Comparison of ENCODE assay signal across 7 mouse cellular contexts in the genomic region with DNA sequence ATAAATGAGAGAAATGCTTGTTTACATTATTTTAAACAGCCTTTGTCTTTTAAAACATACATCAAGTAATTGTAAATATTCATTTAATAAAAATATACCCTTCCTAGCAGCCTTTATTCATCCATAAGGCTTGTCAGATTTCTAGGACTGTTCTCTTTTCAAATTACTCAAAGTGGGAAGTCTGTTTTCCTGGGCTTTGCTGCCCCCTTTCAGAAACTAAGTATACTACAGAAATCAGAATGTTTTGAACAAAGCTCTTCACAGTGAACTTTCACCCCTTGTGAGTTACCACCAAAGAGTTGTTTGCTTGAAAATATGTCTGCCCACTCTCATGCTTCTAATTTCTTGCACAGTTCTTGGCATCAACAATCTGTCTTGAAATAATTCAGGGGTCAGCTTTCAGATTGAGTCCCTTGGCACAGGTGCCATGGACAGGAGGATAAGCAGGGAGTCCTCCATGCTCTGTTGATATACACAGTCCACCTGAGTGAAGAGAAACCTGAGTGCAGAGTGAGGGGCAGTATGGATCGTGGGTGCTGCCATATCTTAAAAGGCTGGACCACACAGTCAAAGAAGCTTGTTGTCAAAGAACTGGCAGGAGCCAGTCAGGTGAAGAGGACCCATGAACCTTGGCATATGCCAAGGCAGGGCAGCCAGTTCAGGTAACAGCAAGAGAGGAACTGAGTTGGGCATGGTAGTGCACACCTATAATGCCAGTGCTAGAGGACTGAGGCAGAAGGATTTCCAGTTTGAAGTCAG. TPM values are rescaled to one million over a fixed set of nuclear protein-coding genes. Genes with fewer than 3 reads are reported as not detected.
DNase-seq lines count a peak whose midpoint lies in the region; ATAC-seq and TF ChIP-seq lines count a peak whose summit lies in the region.

No protein-coding gene starts in this region.

- ATAC-seq in embryonic facial prominence, embryonic 14.5 days (ENCODE audit: low read depth): 0 out of 2 replicates have a peak, but pooled peaks have one; percentile 27
- ATAC-seq in kidney, postnatal 0 days (replicated peaks; ENCODE audit: low FRiP score, low read depth): peak; percentile 57
- peak; percentile 18; the same call in 1 of the 2 replicates for ATAC-seq in stomach, postnatal 0 days (ENCODE audit: low FRiP score, low TSS enrichment)

- H3K4me2 ChIP-seq in embryonic facial prominence, embryonic 14.5 days (ENCODE audit: low read depth, low read length): no peak overlapping the region
- H3K4me2 ChIP-seq in kidney, postnatal 0 days (ENCODE audit: low read length): no peak overlapping the region
- H3K4me2 ChIP-seq in stomach, postnatal 0 days (replicated peaks; ENCODE audit: low read depth): no peak overlapping the region

- peak; percentile 25 for DNase-seq in layer of hippocampus, adult 9-10 months (ENCODE audit: low spot score)
- no peak for DNase-seq in layer of hippocampus, adult 11-12 months (ENCODE audit: low spot score)
- peak; percentile 52 for DNase-seq in MEL (ENCODE audit: low read depth, low spot score)
- peak; percentile 51 for DNase-seq in embryonic facial prominence, embryonic 14.5 days (ENCODE audit: low spot score)
- DNase-seq in kidney, postnatal 0 days (ENCODE audit: low spot score): peak; percentile 68
- no peak for DNase-seq in stomach, postnatal 0 days (ENCODE audit: low spot score)
- DNase-seq in thymus, postnatal 4 days: no peak

- WGBS in embryonic facial prominence, embryonic 14.5 days: 46% methylated on average over 1 of the region's 1 CpGs
- WGBS in kidney, postnatal 0 days: 60% methylated on average over 1 of the region's 1 CpGs
- 59% methylated on average over 1 of the region's 1 CpGs for WGBS in stomach, postnatal 0 days

- no peak for TF ChIP-seq POLR2A in MEL (IDR thresholded peaks at IDR 0.05; ENCODE audit: control insufficient read depth in 1 of 2, insufficient read depth in 1 of 2, low read depth in 1 of 2, low read length in 2 of 2, poor library complexity in 1 of 2)

- H3K27me3 ChIP-seq in MEL (ENCODE audit: control insufficient read depth in 1 of 2, insufficient read depth in 2 of 2, low read length in 2 of 2): no peaks in the 10 kb centered on the region; a peak in 1 of 4 replicates
- no peaks in the 10 kb centered on the region for H3K27me3 ChIP-seq in embryonic facial prominence, embryonic 14.5 days (replicated peaks; ENCODE audit: control insufficient read depth, insufficient read depth, low read length)
- no peaks in the 10 kb centered on the region for H3K27me3 ChIP-seq in kidney, postnatal 0 days (ENCODE audit: insufficient read depth, low read length)
- no peaks in the 10 kb centered on the region for H3K27me3 ChIP-seq in stomach, postnatal 0 days (ENCODE audit: control insufficient read depth, insufficient read depth, low read length)

- H3K4me1 ChIP-seq in MEL (ENCODE audit: control insufficient read depth in 1 of 2, insufficient read depth in 2 of 2, low read length in 2 of 2): peaks cover 3 to 9% of the 10 kb centered on the region in 2 experiments
- no peaks in the 10 kb centered on the region for H3K4me1 ChIP-seq in embryonic facial prominence, embryonic 14.5 days (ENCODE audit: control insufficient read depth, insufficient read depth, low read length)
- H3K4me1 ChIP-seq in kidney, postnatal 0 days (replicated peaks; ENCODE audit: insufficient read depth, low read length): no peaks in the 10 kb centered on the region
- H3K4me1 ChIP-seq in stomach, postnatal 0 days (replicated peaks; ENCODE audit: control insufficient read depth, insufficient read depth): no peaks in the 10 kb centered on the region

- peak; percentile 95 for TF ChIP-seq RAD21 in MEL (IDR thresholded peaks at IDR 0.05; ENCODE audit: low read depth, low read length)

- TF ChIP-seq EP300 in MEL (IDR thresholded peaks at IDR 0.05; ENCODE audit: low read depth in 1 of 2, low read length in 2 of 2): no peak
- no peak for TF ChIP-seq EP300 in stomach, postnatal 0 days (optimal IDR thresholded peaks at IDR 0.05)

- no peaks in the 10 kb centered on the region for H3K9me3 ChIP-seq in MEL (replicated peaks; ENCODE audit: insufficient read depth, low read length)
- no peaks in the 10 kb centered on the region for H3K9me3 ChIP-seq in embryonic facial prominence, embryonic 14.5 days (ENCODE audit: control insufficient read depth, low read length)
- no peaks in the 10 kb centered on the region for H3K9me3 ChIP-seq in kidney, postnatal 0 days (replicated peaks; ENCODE audit: low read length)
- no peaks in the 10 kb centered on the region for H3K9me3 ChIP-seq in stomach, postnatal 0 days (ENCODE audit: control insufficient read depth, low read length)

- H3K4me3 ChIP-seq in MEL (ENCODE audit: control insufficient read depth in 1 of 2, insufficient read depth in 1 of 2, low read depth in 2 of 2, low read length in 2 of 2): no peak overlapping the region
- H3K4me3 ChIP-seq in embryonic facial prominence, embryonic 14.5 days (ENCODE audit: low read depth, low read length): no peak overlapping the region
- H3K4me3 ChIP-seq in kidney, postnatal 0 days (replicated peaks; ENCODE audit: low read depth, low read length): no peak overlapping the region
- H3K4me3 ChIP-seq in stomach, postnatal 0 days (ENCODE audit: low read depth, low read length): no peak overlapping the region

- H3K36me3 ChIP-seq in MEL (ENCODE audit: control insufficient read depth in 1 of 2, insufficient read depth in 2 of 2, low read length in 2 of 2): peaks cover 0 to 12% of the 10 kb centered on the region in 2 experiments; a peak in 2 of 4 replicates
- 0 out of 2 replicates have a peak, but pooled peaks cover 7% of the 10 kb centered on the region for H3K36me3 ChIP-seq in embryonic facial prominence, embryonic 14.5 days (ENCODE audit: control insufficient read depth, insufficient read depth, low read length)
- H3K36me3 ChIP-seq in kidney, postnatal 0 days (ENCODE audit: insufficient read depth, low read length): 0 out of 2 replicates have a peak, but pooled peaks cover 4% of the 10 kb centered on the region
- no peaks in the 10 kb centered on the region for H3K36me3 ChIP-seq in stomach, postnatal 0 days (ENCODE audit: control insufficient read depth, insufficient read depth, low read length)

- no peak overlapping the region for H3K9ac ChIP-seq in MEL (ENCODE audit: control insufficient read depth, low read depth, low read length, poor library complexity, severe bottlenecking)
- H3K9ac ChIP-seq in embryonic facial prominence, embryonic 14.5 days (ENCODE audit: low read depth, low read length): no peak overlapping the region
- H3K9ac ChIP-seq in kidney, postnatal 0 days (ENCODE audit: low read depth, low read length): no peak overlapping the region
- H3K9ac ChIP-seq in stomach, postnatal 0 days (ENCODE audit: low read length): no peak overlapping the region

- peak in 2 of 3 experiments; percentile 31 to 79; a peak in 3 of 6 replicates for TF ChIP-seq CTCF in MEL (IDR thresholded peaks at IDR 0.05 in 2 of 3, conservative IDR thresholded peaks at IDR 0.05 in 1 of 3; ENCODE audit: control insufficient read depth in 1 of 3, insufficient read depth in 1 of 3, low read depth in 2 of 3, low read length in 3 of 3, poor library complexity in 1 of 3, severe bottlenecking in 1 of 3)
- TF ChIP-seq CTCF in kidney, postnatal 0 days (IDR thresholded peaks at IDR 0.05; ENCODE audit: low read depth): peak; percentile 69
- TF ChIP-seq CTCF in stomach, postnatal 0 days (IDR thresholded peaks at IDR 0.05; ENCODE audit: low read depth): peak; percentile 68

- H3K79me2 ChIP-seq in MEL (ENCODE audit: control insufficient read depth, insufficient read depth, low read length, poor library complexity): no peaks in the 10 kb centered on the region

- H3K27ac ChIP-seq in MEL (ENCODE audit: control insufficient read depth, low read depth, low read length): no peak overlapping the region
- H3K27ac ChIP-seq in embryonic facial prominence, embryonic 14.5 days (replicated peaks; ENCODE audit: low read depth, low read length): no peak overlapping the region
- no peak overlapping the region for H3K27ac ChIP-seq in kidney, postnatal 0 days
- no peak overlapping the region for H3K27ac ChIP-seq in stomach, postnatal 0 days (replicated peaks)

TF ChIP-seq in MEL, 35 proteins besides CTCF, POLR2A, EP300 and RAD21 (continues in another document):
- TF ChIP-seq CHD2 (IDR thresholded peaks at IDR 0.05; ENCODE audit: low read length): no peak
- no peak for TF ChIP-seq MAZ (IDR thresholded peaks at IDR 0.05; ENCODE audit: low read depth, low read length)
- no peak for TF ChIP-seq ELF1 (IDR thresholded peaks at IDR 0.05; ENCODE audit: low read depth, low read length)
- TF ChIP-seq MYB (IDR thresholded peaks at IDR 0.05; ENCODE audit: low read depth, low read length): no peak
- TF ChIP-seq MAFK (IDR thresholded peaks at IDR 0.05; ENCODE audit: borderline replicate concordance, low read depth, low read length): no peak
- no peak for TF ChIP-seq MEF2A (IDR thresholded peaks at IDR 0.05; ENCODE audit: extremely low read depth, insufficient replicate concordance, low read depth, low read length, poor library complexity, severe bottlenecking)
- no peak for TF ChIP-seq TAL1 (IDR thresholded peaks at IDR 0.05; ENCODE audit: low read length)
- no peak for TF ChIP-seq TCF12 (IDR thresholded peaks at IDR 0.05; ENCODE audit: low read depth, low read length)
- TF ChIP-seq ETS1 (IDR thresholded peaks at IDR 0.05; ENCODE audit: low read depth, low read length): no peak
- TF ChIP-seq SMC3 (IDR thresholded peaks at IDR 0.05; ENCODE audit: low read depth, low read length): peak; percentile 92
- no peak for TF ChIP-seq KAT2A (conservative IDR thresholded peaks at IDR 0.05; ENCODE audit: low read depth, low read length)
- TF ChIP-seq MXI1 (IDR thresholded peaks at IDR 0.05; ENCODE audit: low read depth, low read length): no peak
- no peak for TF ChIP-seq BHLHE40 (IDR thresholded peaks at IDR 0.05; ENCODE audit: borderline replicate concordance, low read depth, low read length)

RNA-seq across cellular contexts. Expression of a gene that starts 47.9 kb away (rescaled TPM):
- total RNA-seq in MEL (2012; rRNA removed): 118 and 135 TPM in 2 replicates
- polyA plus RNA-seq in MEL (2012; ENCODE audit: insufficient read depth in 1 of 2, insufficient read length in 2 of 2, low read depth in 1 of 2, low replicate concordance in 2 of 2, missing spikeins in 1 of 2): 100 to 1,000 TPM; 111 to 167 TPM
- polyA plus RNA-seq in embryonic facial prominence, embryonic 14.5 days (2014; fragmentation: Nextera tagmentation; extraction: Ambion mirVana): 275 and 304 TPM in 2 replicates
- 271 and 294 TPM in 2 replicates for polyA plus RNA-seq in kidney, postnatal 0 days (2015; fragmentation: Nextera tagmentation; extraction: Ambion mirVana)
- 153 TPM in 2 replicates for polyA plus RNA-seq in stomach, postnatal 0 days (2015; fragmentation: Nextera tagmentation; extraction: Ambion mirVana)

RNA-seq across cellular contexts. Expression of a gene that starts 53.2 kb away (rescaled TPM):
- 1.9 and 2.3 TPM in 2 replicates for total RNA-seq in MEL (2012; rRNA removed)
- polyA plus RNA-seq in MEL (2012; ENCODE audit: insufficient read depth in 1 of 2, insufficient read length in 2 of 2, low read depth in 1 of 2, low replicate concordance in 2 of 2, missing spikeins in 1 of 2): 1 to 10 TPM in 1 of 2 experiments, not detected in 1; 4.4 TPM
- 24.8 and 28.9 TPM in 2 replicates for polyA plus RNA-seq in embryonic facial prominence, embryonic 14.5 days (2014; fragmentation: Nextera tagmentation; extraction: Ambion mirVana)
- 4.3 and 4.5 TPM in 2 replicates for polyA plus RNA-seq in kidney, postnatal 0 days (2015; fragmentation: Nextera tagmentation; extraction: Ambion mirVana)
- polyA plus RNA-seq in stomach, postnatal 0 days (2015; fragmentation: Nextera tagmentation; extraction: Ambion mirVana): 7.8 and 8.7 TPM in 2 replicates

Comparison
In these comparisons a context has a peak if more than half of its experiments do, and no peak if none do; other contexts are left out.
1. DNase-seq: peak in layer of hippocampus, adult 9-10 months (single experiment), MEL (single experiment), embryonic facial prominence, embryonic 14.5 days (single experiment) and kidney, postnatal 0 days (single experiment); none in layer of hippocampus, adult 11-12 months (single experiment), stomach, postnatal 0 days (single experiment) and thymus, postnatal 4 days (single experiment).
2. Peak in every context shown above with its lines, with median percentiles within 50 percentile points of each other: CTCF ChIP-seq and ATAC-seq.